Mouse (Mus musculus): ENCODE measurements around the gene Gtdc1.

- no peak for TF ChIP-seq CTCF (IDR thresholded peaks at IDR 0.05; ENCODE audit: control insufficient read depth, insufficient read depth, insufficient replicate concordance, low read depth, low read length)
- no peak for TF ChIP-seq POLR2A (IDR thresholded peaks at IDR 0.05; ENCODE audit: control insufficient read depth, low read depth, low read length)
Observed at GRCm38 (mm10) chr2:44646398-44646797, 281.1 kb downstream of the Gtdc1 start.

Data from testis, adult 2 months (tissue).